In the genomic region with DNA sequence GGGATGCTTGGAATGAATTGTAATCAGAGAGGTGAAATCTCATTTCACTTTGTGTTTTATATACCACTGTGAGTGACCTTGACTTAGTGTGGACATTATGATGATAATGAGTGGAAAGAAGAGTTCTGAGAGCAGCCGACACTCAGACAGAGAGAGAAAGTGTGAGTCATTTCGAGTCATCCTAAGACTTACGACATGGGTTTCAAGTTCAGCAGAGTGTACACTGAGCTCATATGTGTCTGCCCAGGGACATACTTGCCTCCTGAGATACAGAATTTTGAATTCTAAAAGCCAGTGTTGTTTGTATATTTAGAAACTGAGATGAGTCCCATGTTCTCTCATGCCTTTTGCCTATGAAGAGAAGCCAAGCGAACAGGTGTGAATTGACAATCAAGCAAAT, we compare ENCODE assay signal across 9 mouse cellular contexts.
"Had no signal": no experiment of that assay in that cellular context is flagged by ENCODE, and none has a peak within 500 bp of the region (broad histone marks: within the 10 kb centered on the region; RNA-seq: fewer than 3 reads in every experiment).

No protein-coding gene starts in this region.

- ATAC-seq: midbrain, embryonic 15.5 days had no signal

- DNase-seq: kidney, postnatal 10 days; kidney, postnatal 4 days; liver; liver, embryonic 13.5 days; lung, adult 18-20 months; lung, postnatal 4 days; right cerebral cortex, postnatal 14 days; thymus, postnatal 4 days had no signal
